Mouse (Mus musculus): ENCODE measurements around the gene Smyd4. TPM values are rescaled to one million over a fixed set of nuclear protein-coding genes. Genes with fewer than 3 reads are reported as not detected.

Gene Smyd4
- polyA plus RNA-seq, 1 experiment from 2014 or later = 3.1 TPM

GRCm38 (mm10) chr11:75340698-75341345 lies 7.4 kb upstream of the Smyd4 start:
- Histone ChIP-seq H3K36me3 (replicated peaks; ENCODE audit: insufficient read depth, low read length) (peaks cover 47% of the 10 kb centered on the region), H3K9me3 (ENCODE audit: low read length) (no peaks in the 10 kb centered on the region)

DNA sequence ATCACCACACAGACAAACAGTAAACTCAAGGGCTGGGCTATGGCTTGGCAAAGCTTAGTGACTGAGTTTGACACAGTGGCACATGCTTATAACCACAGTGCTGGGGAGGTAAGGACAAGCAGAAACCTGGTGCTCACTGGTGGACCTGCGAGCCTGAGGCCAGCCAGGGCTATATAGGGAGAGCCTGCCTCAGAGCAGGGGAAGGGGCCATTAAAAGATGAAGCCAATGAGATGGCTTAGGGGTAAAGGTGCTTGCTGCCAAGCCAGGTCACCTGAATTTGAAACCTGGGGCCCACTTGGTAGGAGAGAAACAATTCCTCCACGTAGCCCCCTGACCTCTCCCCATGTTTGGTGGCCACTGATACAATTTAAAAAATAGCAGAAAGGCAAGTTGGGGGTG lies 5.1 kb upstream of the Smyd4 start:
- H3K4me2 ChIP-seq (ENCODE audit: low read depth, low read length) = no peak overlapping the region
- peaks cover 33% of the 10 kb centered on the region for H3K36me3 ChIP-seq (replicated peaks; ENCODE audit: insufficient read depth, low read length)
- 82% methylated on average over 2 of the region's 2 CpGs for WGBS (ENCODE audit: insufficient replicate concordance)
- ATAC-seq (no peak), DNase-seq (no peak)
- H3K27me3 ChIP-seq (ENCODE audit: insufficient read depth, low read length) = no peaks in the 10 kb centered on the region
- peaks cover 15% of the 10 kb centered on the region for H3K4me1 ChIP-seq (ENCODE audit: insufficient read depth)
- TF ChIP-seq EP300 (IDR thresholded peaks at IDR 0.05; ENCODE audit: low read depth) (no peak), CTCF (IDR thresholded peaks at IDR 0.05; ENCODE audit: low read depth) (no peak)
- H3K9ac ChIP-seq (replicated peaks) = no peak overlapping the region
- H3K9me3 ChIP-seq (ENCODE audit: low read length) = no peaks in the 10 kb centered on the region
- no peak overlapping the region for H3K4me3 ChIP-seq (ENCODE audit: low read depth, low read length)
- no peak overlapping the region for H3K27ac ChIP-seq (ENCODE audit: low read depth)

More at GRCm38 (mm10) chr11:75340698-75341345, 7.4 kb upstream of the Smyd4 start:
- TF ChIP-seq EP300 (IDR thresholded peaks at IDR 0.05; ENCODE audit: low read depth) (no peak), CTCF (IDR thresholded peaks at IDR 0.05; ENCODE audit: low read depth) (no peak)
- WGBS (ENCODE audit: insufficient replicate concordance) = 92% methylated on average over 12 of the region's 12 CpGs
- DNase-seq = no peak
- H3K4me1 ChIP-seq (ENCODE audit: insufficient read depth) = peaks cover 3% of the 10 kb centered on the region
- H3K4me3 ChIP-seq (ENCODE audit: low read depth, low read length) = no peak overlapping the region
- H3K27me3 ChIP-seq (ENCODE audit: insufficient read depth, low read length) = no peaks in the 10 kb centered on the region
- no peak overlapping the region for H3K4me2 ChIP-seq (ENCODE audit: low read depth, low read length)
- H3K9ac ChIP-seq (replicated peaks) = no peak overlapping the region
- ATAC-seq = no peak
- no peak overlapping the region for H3K27ac ChIP-seq (ENCODE audit: low read depth)

DNA sequence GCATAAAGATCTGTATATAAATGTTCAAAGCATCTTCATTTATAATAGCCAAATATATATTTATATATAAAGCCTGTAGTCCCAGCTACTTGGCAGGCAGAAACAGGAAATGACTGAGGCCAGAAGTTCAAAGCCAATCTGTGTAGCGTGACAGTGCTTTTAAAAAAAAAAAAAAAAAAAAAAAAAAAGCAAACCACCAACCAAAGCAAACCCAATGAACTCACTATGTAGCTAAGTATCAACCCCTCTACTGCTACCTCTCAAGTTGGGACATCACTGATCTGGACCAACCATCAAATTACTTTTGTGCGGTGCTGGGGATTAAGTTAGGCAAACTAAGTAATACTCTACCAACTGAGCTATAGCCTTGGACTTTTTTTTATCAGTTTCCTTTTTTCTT lies 4.1 kb upstream of the Smyd4 start:
- no peak for DNase-seq
- no peak for ATAC-seq
- Histone ChIP-seq H3K36me3 (replicated peaks; ENCODE audit: insufficient read depth, low read length) (peaks cover 23% of the 10 kb centered on the region), H3K9me3 (ENCODE audit: low read length) (no peaks in the 10 kb centered on the region), H3K27ac (ENCODE audit: low read depth) (no peak overlapping the region), H3K4me2 (ENCODE audit: low read depth, low read length) (no peak overlapping the region), H3K4me3 (ENCODE audit: low read depth, low read length) (no peak overlapping the region), H3K27me3 (ENCODE audit: insufficient read depth, low read length) (no peaks in the 10 kb centered on the region), H3K9ac (replicated peaks) (no peak overlapping the region), H3K4me1 (ENCODE audit: insufficient read depth) (peaks cover 21% of the 10 kb centered on the region)
- TF ChIP-seq EP300 (IDR thresholded peaks at IDR 0.05; ENCODE audit: low read depth) (no peak), CTCF (IDR thresholded peaks at IDR 0.05; ENCODE audit: low read depth) (no peak)
- 70% methylated on average over 2 of the region's 2 CpGs for WGBS (ENCODE audit: insufficient replicate concordance)

GRCm38 (mm10) chr11:75344716-75345115 lies 3.5 kb upstream of the Smyd4 start:
- 77% methylated on average over 5 of the region's 5 CpGs for WGBS (ENCODE audit: insufficient replicate concordance)
- ATAC-seq = no peak
- 0 out of 2 replicates have a peak overlapping the region, but pooled peaks have one; percentile 12 for H3K27ac ChIP-seq (ENCODE audit: low read depth)

GRCm38 (mm10) chr11:75346556-75347187 lies 1.6 kb upstream of the Smyd4 start:
- peak overlapping the region; percentile 84 for H3K4me2 ChIP-seq (ENCODE audit: low read depth, low read length)

More at GRCm38 (mm10) chr11:75344716-75345115, 3.5 kb upstream of the Smyd4 start:
- H3K36me3 ChIP-seq (replicated peaks; ENCODE audit: insufficient read depth, low read length) = peaks cover 19% of the 10 kb centered on the region
- H3K4me1 ChIP-seq (ENCODE audit: insufficient read depth) = peaks cover 21% of the 10 kb centered on the region
- H3K9ac ChIP-seq (replicated peaks) = no peak overlapping the region
- H3K9me3 ChIP-seq (ENCODE audit: low read length) = no peaks in the 10 kb centered on the region
- no peak overlapping the region for H3K4me2 ChIP-seq (ENCODE audit: low read depth, low read length)
- H3K27me3 ChIP-seq (ENCODE audit: insufficient read depth, low read length) = no peaks in the 10 kb centered on the region
- DNase-seq = no peak
- TF ChIP-seq EP300 (IDR thresholded peaks at IDR 0.05; ENCODE audit: low read depth) = no peak
- no peak for TF ChIP-seq CTCF (IDR thresholded peaks at IDR 0.05; ENCODE audit: low read depth)
- H3K4me3 ChIP-seq (ENCODE audit: low read depth, low read length) = no peak overlapping the region

DNA sequence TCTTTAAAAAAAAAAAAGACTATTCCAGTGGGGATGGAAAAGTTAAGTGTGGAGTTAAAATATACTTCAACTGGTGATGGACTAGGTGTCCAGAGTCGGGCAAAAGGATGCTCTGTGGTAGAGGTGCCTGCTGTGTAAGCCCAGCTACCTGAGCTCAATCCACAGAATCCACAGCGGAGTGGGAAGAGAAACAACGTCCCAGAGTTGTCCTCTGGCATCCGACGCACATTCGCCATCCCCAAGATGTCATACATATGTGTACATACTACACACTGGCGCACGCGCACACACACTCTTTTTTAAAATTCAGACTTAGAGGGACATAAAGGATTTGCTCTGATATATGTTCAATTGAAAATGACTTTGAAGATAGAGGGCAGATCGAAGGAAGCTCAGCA lies 1.0 kb upstream of the Smyd4 start:
- no peak for TF ChIP-seq EP300 (IDR thresholded peaks at IDR 0.05; ENCODE audit: low read depth)
- TF ChIP-seq CTCF (IDR thresholded peaks at IDR 0.05; ENCODE audit: low read depth) = no peak
- DNase-seq (no peak), ATAC-seq (no peak)
- peaks cover 21% of the 10 kb centered on the region for H3K4me1 ChIP-seq (ENCODE audit: insufficient read depth)
- H3K27ac ChIP-seq (ENCODE audit: low read depth) = peak overlapping the region; percentile 77; the same call in 1 of the 2 replicates
- H3K4me3 ChIP-seq (ENCODE audit: low read depth, low read length) = peak overlapping the region; percentile 86
- H3K9ac ChIP-seq (replicated peaks) = peak overlapping the region; percentile 81
- 42% methylated on average over 10 of the region's 10 CpGs for WGBS (ENCODE audit: insufficient replicate concordance)
- H3K9me3 ChIP-seq (ENCODE audit: low read length) = no peaks in the 10 kb centered on the region
- peak overlapping the region; percentile 84 for H3K4me2 ChIP-seq (ENCODE audit: low read depth, low read length)
- no peaks in the 10 kb centered on the region for H3K27me3 ChIP-seq (ENCODE audit: insufficient read depth, low read length)
- H3K36me3 ChIP-seq (replicated peaks; ENCODE audit: insufficient read depth, low read length) = no peaks in the 10 kb centered on the region

More at GRCm38 (mm10) chr11:75346556-75347187, 1.6 kb upstream of the Smyd4 start:
- 58% methylated on average over 3 of the region's 4 CpGs for WGBS (ENCODE audit: insufficient replicate concordance)
- Histone ChIP-seq H3K9me3 (ENCODE audit: low read length) (no peaks in the 10 kb centered on the region), H3K9ac (replicated peaks) (peak overlapping the region; percentile 81), H3K4me3 (ENCODE audit: low read depth, low read length) (peak overlapping the region; percentile 86), H3K4me1 (ENCODE audit: insufficient read depth) (peaks cover 21% of the 10 kb centered on the region), H3K27me3 (ENCODE audit: insufficient read depth, low read length) (no peaks in the 10 kb centered on the region), H3K27ac (ENCODE audit: low read depth) (no peak overlapping the region), H3K36me3 (replicated peaks; ENCODE audit: insufficient read depth, low read length) (no peaks in the 10 kb centered on the region; the same call in 1 of the 2 replicates)
- no peak for TF ChIP-seq EP300 (IDR thresholded peaks at IDR 0.05; ENCODE audit: low read depth)
- no peak for TF ChIP-seq CTCF (IDR thresholded peaks at IDR 0.05; ENCODE audit: low read depth)
- ATAC-seq (no peak), DNase-seq (no peak)
